Mouse (Mus musculus) stomach, postnatal 0 days (tissue): Measurements from ENCODE around the gene 4930523C07Rik.

ENCODE experiments used
- CTCF ChIP-seq: IDR thresholded peaks from 2 replicates; pipeline ENCODE4 v1.5.1; 2016; ENCODE audit warnings: antibody characterized with exemption, low read depth, mild to moderate bottlenecking, moderate library complexity
- EP300 ChIP-seq: optimal IDR thresholded peaks from 2 replicates; pipeline ENCODE3; 2016; ENCODE audit warnings: antibody characterized with exemption

- TF ChIP-seq CTCF (no peak), EP300 (no peak)
These were observed 45.0 kb upstream of the 4930523C07Rik start for GRCm38 (mm10) chr1:159999232-159999631.
